Mouse (Mus musculus): ENCODE results near the gene Fam104a. TPM values are rescaled to one million over a fixed set of nuclear protein-coding genes. Genes with fewer than 3 reads are reported as not detected.
"Not testable (repeated sequence)": the region's sequence is repeated elsewhere in the genome, so short reads cannot be mapped to it uniquely, and the experiment has no call there.

The Fam104a gene
- total RNA-seq, 2 experiments from 2014 or later, result 32.5 to 33.5 TPM

- no peak for DNase-seq (ENCODE audit: low spot score in 2 of 2)
Measured at GRCm38 (mm10) chr11:113667122-113667521, 16.8 kb downstream of the Fam104a start.

GRCm38 (mm10) chr11:113666648-113667047 is 17.3 kb downstream of the Fam104a start:
- DNase-seq (ENCODE audit: low spot score in 2 of 2), result no peak

GRCm38 (mm10) chr11:113666205-113666604 is 17.8 kb downstream of the Fam104a start:
- no peak for DNase-seq (ENCODE audit: low spot score in 2 of 2)

- no peak for DNase-seq (ENCODE audit: low spot score in 2 of 2)
Measured at GRCm38 (mm10) chr11:113664279-113664678, 19.7 kb downstream of the Fam104a start.

GRCm38 (mm10) chr11:113661835-113662351 is 22.1 kb downstream of the Fam104a start:
- no peak for DNase-seq (ENCODE audit: low spot score in 2 of 2)

GRCm38 (mm10) chr11:113660940-113661339 is 23.0 kb downstream of the Fam104a start:
- DNase-seq (ENCODE audit: low spot score in 2 of 2), result no peak

GRCm38 (mm10) chr11:113660213-113660612 is 23.7 kb downstream of the Fam104a start:
- DNase-seq (ENCODE audit: low spot score in 2 of 2), result not testable (repeated sequence)

- no peak for DNase-seq (ENCODE audit: low spot score in 2 of 2)
Measured at GRCm38 (mm10) chr11:113658763-113659162, 25.2 kb downstream of the Fam104a start.

GRCm38 (mm10) chr11:113658319-113658718 is 25.6 kb downstream of the Fam104a start:
- no peak for DNase-seq (ENCODE audit: low spot score in 2 of 2)

GRCm38 (mm10) chr11:113657221-113657620 is 26.7 kb downstream of the Fam104a start:
- no peak for DNase-seq (ENCODE audit: low spot score in 2 of 2)

- DNase-seq (ENCODE audit: low spot score in 2 of 2), result peak in 1 of 2 experiments; percentile 17
Measured at GRCm38 (mm10) chr11:113656511-113656932, 27.4 kb downstream of the Fam104a start.

GRCm38 (mm10) chr11:113654561-113655270 is 29.2 kb downstream of the Fam104a start:
- no peak for DNase-seq (ENCODE audit: low spot score in 2 of 2)

- DNase-seq (ENCODE audit: low spot score in 2 of 2), result no peak
Measured at GRCm38 (mm10) chr11:113654105-113654504, 29.9 kb downstream of the Fam104a start.

- no peak for DNase-seq (ENCODE audit: low spot score in 2 of 2)
Measured at GRCm38 (mm10) chr11:113652516-113652915, 31.4 kb downstream of the Fam104a start.

- no peak for DNase-seq (ENCODE audit: low spot score in 2 of 2)
Measured at GRCm38 (mm10) chr11:113651907-113652273, 32.1 kb downstream of the Fam104a start.

GRCm38 (mm10) chr11:113651206-113651906 is 32.6 kb downstream of the Fam104a start:
- DNase-seq (ENCODE audit: low spot score in 2 of 2), result no peak

GRCm38 (mm10) chr11:113649353-113650210 is 34.4 kb downstream of the Fam104a start, which contains the start of gene Slc39a11:
Slc39a11 (minus strand) TSS chr11:113650079.
- DNase-seq (ENCODE audit: low spot score in 2 of 2), result peak; percentile 39 to 43

- no peak for DNase-seq (ENCODE audit: low spot score in 2 of 2)
Measured at GRCm38 (mm10) chr11:113648690-113649352, 35.1 kb downstream of the Fam104a start, which contains the start of gene Cog1. Cog1 (plus strand) TSS chr11:113649169.

GRCm38 (mm10) chr11:113648152-113648551 is 35.8 kb downstream of the Fam104a start:
- DNase-seq (ENCODE audit: low spot score in 2 of 2), result peak; percentile 67 to 69

- no peak for DNase-seq (ENCODE audit: low spot score in 2 of 2)
Measured at GRCm38 (mm10) chr11:113645181-113645580, 38.8 kb downstream of the Fam104a start.

GRCm38 (mm10) chr11:113638680-113639079 is 45.3 kb downstream of the Fam104a start:
- no peak for DNase-seq (ENCODE audit: low spot score in 2 of 2)

Measured in adrenal gland, postnatal 4 days (tissue).